Mouse (Mus musculus) hindlimb bud, embryonic 11.5 days (tissue): ENCODE data around the gene Mthfs.

Source experiments
- DNase-seq: peaks from one replicate; pipeline ENCODE4 v3.0.0-alpha.2; 2012; ENCODE audit warnings: low read depth, low spot score; ENCODE audit errors: extremely low spot score

Gene Mthfs

DNA sequence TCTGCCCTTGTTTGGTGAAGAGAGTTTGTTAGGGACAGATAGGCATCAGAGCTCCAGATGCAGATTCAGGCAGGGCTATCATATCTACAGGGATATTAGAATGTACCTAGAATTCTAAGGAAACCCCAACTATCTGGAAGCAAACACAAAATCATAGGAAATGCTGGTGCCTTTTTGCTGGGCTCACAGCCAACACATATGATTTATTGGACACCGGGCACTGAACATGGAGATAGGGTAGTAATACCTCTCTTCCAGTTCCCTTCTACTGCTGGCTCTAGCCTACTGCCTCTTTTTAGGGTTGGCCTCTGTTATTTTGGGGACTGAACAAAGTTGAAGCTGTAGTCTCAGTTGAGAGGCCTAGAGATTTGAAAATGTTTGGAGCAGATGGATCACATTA lies 192.6 kb downstream of the Mthfs start:
- no peak for DNase-seq
